Mouse (Mus musculus) embryonic facial prominence, embryonic 11.5 days (tissue): Measurements from ENCODE around the gene Ddx56. TPM values are rescaled to one million over a fixed set of nuclear protein-coding genes. Genes with fewer than 3 reads are reported as not detected.
"Not testable (repeated sequence)": the region's sequence is repeated elsewhere in the genome, so short reads cannot be mapped to it uniquely, and the experiment has no call there.

ENCODE experiments used
- ATAC-seq: fragments of 200-750 bp; cut with Nextera tagmentation; replicated peaks from 2 replicates; pipeline ENCODE4 v1.8.0; 2017; ENCODE audit warnings: low read depth; ENCODE audit not compliant: insufficient number of reproducible peaks, low FRiP score, low TSS enrichment
- DNase-seq: peaks from one replicate; pipeline ENCODE4 v3.0.0-alpha.2; 2015; ENCODE audit warnings: low spot score
- H3K27ac ChIP-seq: fragments of 300-500 bp; sonication (generic); replicated peaks from 2 replicates; pipeline ENCODE4 v1.5.1; 2014; ENCODE audit warnings: mild to moderate bottlenecking, low read depth, low read length, control low read depth
- H3K27me3 ChIP-seq: fragments of 300-500 bp; sonication (generic); 2 replicates; pipeline ENCODE4 v1.6.1; 2014; ENCODE audit warnings: mild to moderate bottlenecking, low read length, moderate library complexity, mixed read lengths; ENCODE audit not compliant: control insufficient read depth, insufficient read depth
- H3K36me3 ChIP-seq: fragments of 300-500 bp; sonication (generic); replicated peaks from 2 replicates; pipeline ENCODE4 v1.6.1; 2014; ENCODE audit warnings: low read depth, mild to moderate bottlenecking, low read length, moderate library complexity, mixed read lengths; ENCODE audit not compliant: control insufficient read depth, insufficient read depth
- H3K4me1 ChIP-seq: fragments of 300-500 bp; sonication (generic); 2 replicates; pipeline ENCODE4 v1.6.1; 2014; ENCODE audit warnings: low read length, mixed read lengths; ENCODE audit not compliant: control insufficient read depth, insufficient read depth
- H3K4me2 ChIP-seq: fragments of 300-500 bp; sonication (generic); 2 replicates; pipeline ENCODE4 v1.6.1; 2014; ENCODE audit warnings: low read depth, mild to moderate bottlenecking, control low read depth, low read length, moderate library complexity
- H3K4me3 ChIP-seq: fragments of 300-500 bp; sonication (generic); 2 replicates; pipeline ENCODE4 v1.5.1; 2014; ENCODE audit warnings: low read depth, low read length, control low read depth
- H3K9ac ChIP-seq: fragments of 300-500 bp; sonication (generic); replicated peaks from 2 replicates; pipeline ENCODE4 v1.6.1; 2014; ENCODE audit warnings: mild to moderate bottlenecking, control low read depth, low read length
- H3K9me3 ChIP-seq: fragments of 300-500 bp; sonication (generic); replicated peaks from 2 replicates; pipeline ENCODE4 v1.6.1; 2016; ENCODE audit warnings: mild to moderate bottlenecking, low read length, inconsistent platforms, mixed read lengths; ENCODE audit not compliant: control insufficient read depth
- WGBS: fragments of 180-500 bp; shearing (Covaris S2); extraction: QIAGEN DNeasy Blood & Tissue Kit; methylation state at CpG from one replicate; pipeline ENCODE4 v1.1.7; 2014; 5-methylcytosine and 5-hydroxymethylcytosine counted together
- polyA plus RNA-seq: library from polyadenylated mRNA; unstranded; fragments of >200 nt; fragmentation: Nextera tagmentation; extraction: Ambion mirVana; gene quantifications from 2 replicates; pipeline ENCODE4 v1.2.1, GENCODE M21; 2014

Gene Ddx56
- polyA plus RNA-seq, 1 experiment from 2014 or later, result 109 TPM

DNA sequence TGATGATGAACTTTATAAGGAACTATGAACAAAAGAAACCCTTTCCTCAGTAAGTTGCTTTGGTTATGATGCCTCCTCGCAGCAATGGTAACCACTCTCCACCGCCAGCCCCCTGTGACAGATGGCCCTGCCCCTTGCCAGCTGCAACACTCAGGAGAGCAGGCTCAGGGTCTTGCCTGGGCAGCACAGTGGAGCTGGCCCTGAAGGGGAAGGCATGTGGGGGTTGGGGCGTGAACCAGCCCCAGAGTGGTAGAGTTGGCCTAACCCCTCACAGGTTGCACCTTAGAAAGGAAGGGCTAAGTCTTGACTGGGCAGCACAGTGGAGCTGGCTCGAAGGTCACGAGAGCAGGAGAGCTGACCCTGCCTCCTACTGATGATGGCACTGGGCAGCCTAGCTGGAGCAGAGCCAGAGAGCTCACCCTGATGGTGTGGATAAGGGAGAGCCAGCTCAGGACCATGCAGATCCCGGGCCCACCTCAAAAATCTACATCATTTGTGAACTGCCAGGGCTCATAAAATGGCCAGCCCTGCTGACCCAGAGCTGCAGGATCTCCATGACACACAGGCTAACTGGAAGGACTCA is 11.0 kb downstream of the Ddx56 start:
- no peak overlapping the region for H3K9ac ChIP-seq
- no peaks in the 10 kb centered on the region for H3K4me1 ChIP-seq
- DNase-seq, result no peak
- H3K36me3 ChIP-seq, result peaks cover 8% of the 10 kb centered on the region
- ATAC-seq, result peak; percentile 46; the same call in 1 of the 2 replicates
- H3K27ac ChIP-seq, result no peak overlapping the region
- 70% methylated on average over 6 of the region's 6 CpGs for WGBS
- no peaks in the 10 kb centered on the region for H3K9me3 ChIP-seq
- H3K4me2 ChIP-seq, result no peak overlapping the region
- H3K4me3 ChIP-seq, result no peak overlapping the region
- no peaks in the 10 kb centered on the region for H3K27me3 ChIP-seq

- DNase-seq, H3K4me1 ChIP-seq, H3K4me2 ChIP-seq, H3K27me3 ChIP-seq, H3K36me3 ChIP-seq, H3K27ac ChIP-seq, H3K4me3 ChIP-seq, H3K9me3 ChIP-seq, ATAC-seq, H3K9ac ChIP-seq: not testable (repeated sequence)
- WGBS, result 86% methylated on average over 2 of the region's 2 CpGs
These were observed 13.0 kb downstream of the Ddx56 start for GRCm38 (mm10) chr11:6254602-6255001.

DNA sequence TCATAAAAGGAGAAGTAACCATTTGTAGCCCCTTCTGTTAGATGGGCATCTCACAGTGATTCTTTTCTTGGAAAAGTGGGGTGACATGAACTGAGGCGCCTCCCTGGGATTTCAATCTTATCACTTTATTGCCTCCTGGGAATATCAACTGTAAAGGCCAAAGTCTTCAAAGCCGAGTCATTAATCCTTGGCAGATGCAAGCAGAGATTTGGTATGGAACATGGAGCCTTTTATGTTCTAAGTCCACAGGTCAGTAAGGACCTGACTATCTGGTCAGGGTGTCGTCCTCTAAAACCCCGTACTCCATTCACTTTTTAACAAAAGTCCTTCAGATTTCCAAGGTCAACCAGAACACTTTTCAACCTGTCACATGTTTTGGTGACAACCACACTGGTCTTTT is 14.7 kb downstream of the Ddx56 start:
- ATAC-seq, result no peak
- DNase-seq, result no peak
- Histone ChIP-seq H3K27me3 (no peaks in the 10 kb centered on the region), H3K36me3 (peaks cover 2% of the 10 kb centered on the region; the same call in 1 of the 2 replicates), H3K9ac (no peak overlapping the region), H3K4me3 (no peak overlapping the region), H3K4me2 (no peak overlapping the region), H3K4me1 (no peaks in the 10 kb centered on the region), H3K27ac (no peak overlapping the region), H3K9me3 (no peaks in the 10 kb centered on the region)
- WGBS, result 85% methylated on average over 4 of the region's 4 CpGs

- Histone ChIP-seq H3K4me3 (no peak overlapping the region), H3K27ac (no peak overlapping the region), H3K36me3 (no peaks in the 10 kb centered on the region), H3K4me2 (no peak overlapping the region), H3K9me3 (no peaks in the 10 kb centered on the region), H3K27me3 (no peaks in the 10 kb centered on the region), H3K9ac (no peak overlapping the region), H3K4me1 (no peaks in the 10 kb centered on the region)
- 91% methylated on average over 5 of the region's 5 CpGs for WGBS
- DNase-seq (no peak), ATAC-seq (no peak)
These were observed 15.3 kb downstream of the Ddx56 start for GRCm38 (mm10) chr11:6252248-6252647.

GRCm38 (mm10) chr11:6244707-6245106 is 22.9 kb downstream of the Ddx56 start:
- H3K4me1 ChIP-seq, result no peaks in the 10 kb centered on the region
- no peak overlapping the region for H3K4me2 ChIP-seq
- ATAC-seq, result no peak

DNA sequence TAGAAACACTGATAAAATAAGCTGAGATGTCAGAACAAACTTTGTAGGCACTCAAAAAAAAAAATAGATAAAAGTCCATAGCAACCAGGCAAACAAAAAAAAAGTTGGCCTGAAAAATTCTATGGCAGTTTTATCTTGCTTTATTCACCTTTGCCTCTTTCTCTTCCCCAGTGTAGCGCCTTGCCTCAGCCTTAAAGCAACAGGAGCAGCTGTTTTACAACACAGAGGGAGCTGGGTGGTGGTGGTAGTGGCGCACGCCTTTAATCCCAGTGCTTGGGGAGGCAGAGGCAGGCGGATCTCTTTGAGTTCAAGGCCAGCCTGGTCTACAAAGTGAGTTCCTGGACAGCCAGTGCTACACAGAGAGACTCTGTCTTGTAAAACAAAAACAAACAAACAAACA is 34.5 kb downstream of the Ddx56 start:
- H3K36me3 ChIP-seq, result no peaks in the 10 kb centered on the region
- H3K9me3 ChIP-seq, result no peaks in the 10 kb centered on the region
- H3K4me3 ChIP-seq, result no peak overlapping the region
- DNase-seq, result no peak
- no peaks in the 10 kb centered on the region for H3K4me1 ChIP-seq
- no peak overlapping the region for H3K27ac ChIP-seq
- WGBS, result 86% methylated on average over 4 of the region's 4 CpGs
- H3K27me3 ChIP-seq, result no peaks in the 10 kb centered on the region
- H3K4me2 ChIP-seq, result no peak overlapping the region
- H3K9ac ChIP-seq, result no peak overlapping the region
- no peak for ATAC-seq

More at GRCm38 (mm10) chr11:6244707-6245106, 22.9 kb downstream of the Ddx56 start:
- H3K36me3 ChIP-seq, result no peaks in the 10 kb centered on the region
- no peaks in the 10 kb centered on the region for H3K9me3 ChIP-seq
- 49% methylated on average over 16 of the region's 19 CpGs for WGBS
- H3K4me3 ChIP-seq, result no peak overlapping the region
- no peak overlapping the region for H3K27ac ChIP-seq
- H3K9ac ChIP-seq, result no peak overlapping the region
- DNase-seq, result no peak
- H3K27me3 ChIP-seq, result no peaks in the 10 kb centered on the region

DNA sequence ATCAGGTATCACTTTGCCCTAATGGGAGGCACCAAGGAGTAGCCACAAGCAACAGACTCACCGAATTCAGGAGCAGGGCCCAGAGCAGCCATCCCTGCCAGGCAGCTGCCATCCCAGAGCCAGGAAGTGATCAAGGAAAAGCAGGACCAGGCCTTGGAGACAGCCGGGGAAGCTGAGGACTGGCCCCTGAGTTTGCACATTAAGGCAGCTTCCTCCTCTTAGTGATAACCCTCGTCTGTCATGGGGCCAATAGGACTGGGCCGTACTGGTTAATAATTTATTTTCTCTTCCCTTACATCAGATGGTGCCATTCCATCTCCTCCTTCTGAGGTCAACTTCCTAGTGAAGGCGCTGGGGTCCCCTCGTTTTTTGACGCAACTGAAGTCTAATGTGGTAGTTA is 37.6 kb downstream of the Ddx56 start, which contains the start of gene Npc1l1:
Gene Npc1l1 (minus strand): TSS at position 132 of the 400 bp plus-strand sequence.
- Histone ChIP-seq H3K9ac (no peak within 1 kb of the TSS), H3K36me3 (no peaks in the 10 kb centered on the region), H3K4me1 (no peaks in the 10 kb centered on the region), H3K4me2 (no peak within 1 kb of the TSS), H3K4me3 (no peak within 1 kb of the TSS), H3K9me3 (no peaks in the 10 kb centered on the region), H3K27ac (no peak within 1 kb of the TSS), H3K27me3 (no peaks in the 10 kb centered on the region)
- DNase-seq (no peak), ATAC-seq (no peak)
- 86% methylated on average over 7 of the region's 7 CpGs for WGBS

DNA sequence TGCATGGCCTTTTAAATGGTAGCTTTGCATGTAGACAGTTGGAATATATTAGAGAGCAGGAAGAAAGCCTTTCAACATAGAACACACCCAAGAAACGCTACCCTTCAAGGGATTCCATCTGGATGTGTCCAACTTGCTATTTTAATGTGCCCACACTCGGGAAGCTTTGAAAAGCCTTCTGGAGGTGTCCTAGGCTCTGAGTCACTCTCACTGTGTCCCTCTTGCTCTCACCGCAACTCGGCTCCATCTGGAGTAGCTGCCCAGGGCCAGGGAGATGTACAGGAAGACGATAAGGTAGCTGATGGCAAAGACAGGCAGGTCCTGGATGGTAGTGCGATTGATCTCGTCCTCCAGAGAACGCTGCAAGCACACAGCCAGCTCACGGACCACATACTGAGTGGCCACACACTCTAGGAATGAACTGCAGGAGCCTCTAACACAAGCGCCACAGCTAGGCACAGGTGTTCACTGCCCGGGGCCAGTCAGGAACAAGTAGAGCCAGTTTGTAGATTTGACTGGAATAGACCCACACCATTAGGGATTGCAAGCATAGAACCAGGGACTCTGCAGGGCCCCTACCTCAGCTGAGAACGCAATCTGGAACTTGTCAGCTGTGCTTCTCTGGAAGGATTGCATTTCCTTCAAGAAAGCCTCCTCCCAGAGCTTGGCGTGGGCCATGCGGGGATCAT is 42.9 kb downstream of the Ddx56 start:
- Histone ChIP-seq H3K4me1 (no peaks in the 10 kb centered on the region), H3K27ac (no peak overlapping the region), H3K27me3 (no peaks in the 10 kb centered on the region), H3K9ac (no peak overlapping the region), H3K4me3 (no peak overlapping the region), H3K36me3 (no peaks in the 10 kb centered on the region), H3K4me2 (no peak overlapping the region), H3K9me3 (no peaks in the 10 kb centered on the region)
- 78% methylated on average over 14 of the region's 14 CpGs for WGBS
- DNase-seq, result no peak
- ATAC-seq, result no peak
